Mouse (Mus musculus) spleen, adult 2 months (tissue): ENCODE results near the gene Slc6a2. TPM values are rescaled to one million over a fixed set of nuclear protein-coding genes. Genes with fewer than 3 reads are reported as not detected.

Experiments used
- DNase-seq, 2 experiments: peaks; one replicate each; pipeline versions ENCODE4 v3.0.0 to v3.0.0-alpha.2; 2012 to 2021; ENCODE audit warnings: low spot score in 2 of 2, low read depth in 1 of 2
- H3K27ac ChIP-seq: fragments of 200-500 bp; 2 replicates; pipeline ENCODE4 v1.5.1; 2012; ENCODE audit warnings: low read length, inconsistent platforms; ENCODE audit not compliant: insufficient read depth
- H3K27me3 ChIP-seq: fragments of 200-500 bp; 2 replicates; pipeline ENCODE4 v1.6.1; 2012; ENCODE audit warnings: mild to moderate bottlenecking, moderate library complexity, low read length, inconsistent platforms; ENCODE audit not compliant: control insufficient read depth, insufficient read depth
- H3K36me3 ChIP-seq: fragments of 200-500 bp; 2 replicates; pipeline ENCODE4 v1.6.1; 2012; ENCODE audit warnings: mild to moderate bottlenecking, low read length, inconsistent platforms; ENCODE audit not compliant: control insufficient read depth, insufficient read depth
- H3K4me1 ChIP-seq: fragments of 200-500 bp; 2 replicates; pipeline ENCODE4 v1.6.1; 2011; ENCODE audit warnings: inconsistent platforms; ENCODE audit not compliant: control insufficient read depth, insufficient read depth, insufficient read length
- H3K4me3 ChIP-seq: fragments of 200-500 bp; 2 replicates; pipeline ENCODE4 v1.5.1; 2011; ENCODE audit warnings: mild to moderate bottlenecking, inconsistent platforms; ENCODE audit not compliant: insufficient read depth, insufficient read length; ENCODE audit errors: extremely low read depth
- CTCF ChIP-seq: fragments of 200-500 bp; IDR thresholded peaks from 2 replicates; pipeline ENCODE4 v1.5.1; 2011; ENCODE audit warnings: mild to moderate bottlenecking, inconsistent platforms; ENCODE audit not compliant: insufficient read depth, insufficient read length, insufficient replicate concordance; ENCODE audit errors: extremely low read depth
- POLR2A ChIP-seq: fragments of 200-500 bp; IDR thresholded peaks from 2 replicates; pipeline ENCODE4 v1.6.1; 2011; ENCODE audit warnings: low read depth, low read length, inconsistent platforms
- WGBS: fragments of 180-500 bp; shearing (Covaris S2); methylation state at CpG from one replicate; pipeline ENCODE4 v1.1.7; 2018; 5-methylcytosine and 5-hydroxymethylcytosine counted together
- polyA plus RNA-seq: library from polyadenylated mRNA; depleted of rRNA; stranded (reverse); fragments of >200 nt; gene quantifications from 2 replicates; pipeline ENCODE4 v1.2.3, GENCODE M21; 2012; rRNA removed

The Slc6a2 gene
- polyA plus RNA-seq, 1 experiment: 0.01 TPM

DNA sequence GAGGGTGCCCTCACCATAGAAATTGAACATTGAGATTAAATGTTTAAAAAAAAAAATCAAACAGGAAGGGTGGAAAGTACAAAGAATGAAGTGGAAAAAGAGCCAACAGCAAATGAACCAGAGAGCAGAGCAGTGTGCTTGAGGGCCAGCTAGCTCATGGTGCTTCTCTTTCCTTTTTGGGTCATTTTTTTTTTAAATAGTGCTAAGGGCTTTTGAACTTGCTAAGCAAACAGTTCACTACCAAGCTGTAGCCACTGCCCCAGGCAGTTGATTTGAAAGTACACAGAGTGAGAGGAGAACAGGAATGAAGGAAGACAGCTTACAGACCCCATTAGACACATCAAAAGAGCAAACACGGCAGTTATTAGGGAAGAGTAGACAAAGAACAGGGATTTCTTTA is 83.2 kb downstream of the Slc6a2 start:
- 71% methylated on average over 1 of the region's 1 CpGs for WGBS
- no peak for DNase-seq

DNA sequence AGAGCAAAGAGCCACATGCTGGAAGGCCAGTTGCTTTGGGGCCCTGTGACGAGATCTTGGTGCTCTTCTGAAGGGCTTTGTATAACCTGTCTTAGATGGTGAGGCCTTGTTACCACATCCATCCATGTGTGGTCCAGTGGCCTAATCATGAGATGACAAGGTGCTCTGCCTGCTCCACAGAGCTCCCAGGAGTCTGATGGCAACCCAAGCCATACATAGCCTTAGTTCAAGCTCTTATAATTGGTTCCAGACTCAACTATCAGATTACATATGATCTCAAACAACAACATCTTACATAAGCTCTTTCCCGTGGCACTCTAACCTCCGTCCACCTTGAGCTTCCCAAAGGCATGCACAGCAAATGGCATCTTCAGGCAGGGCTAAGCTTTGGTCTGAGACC is 88.2 kb downstream of the Slc6a2 start, which contains the start of gene Ces1a:
Gene Ces1a (minus strand): TSS at position 101 of the 400 bp plus-strand sequence.
- WGBS: 87% methylated on average over 3 of the region's 3 CpGs
- no peak within 1 kb of the TSS for H3K27ac ChIP-seq
- H3K36me3 ChIP-seq: no peaks in the 10 kb centered on the region
- no peak for DNase-seq
- TF ChIP-seq POLR2A (no peak), CTCF (no peak)
- no peaks in the 10 kb centered on the region for H3K4me1 ChIP-seq
- H3K27me3 ChIP-seq: no peaks in the 10 kb centered on the region
- no peak within 1 kb of the TSS for H3K4me3 ChIP-seq

More for the DNA sequence above, 83.2 kb downstream of the Slc6a2 start:
- Histone ChIP-seq H3K27me3 (no peaks in the 10 kb centered on the region), H3K4me3 (no peak overlapping the region), H3K27ac (no peak overlapping the region), H3K36me3 (no peaks in the 10 kb centered on the region), H3K4me1 (no peaks in the 10 kb centered on the region)
- TF ChIP-seq POLR2A (no peak), CTCF (no peak)

- TF ChIP-seq CTCF (no peak), POLR2A (no peak)
- WGBS: 63% methylated on average over 4 of the region's 4 CpGs
- no peak for DNase-seq
Observed at GRCm38 (mm10) chr8:93048510-93049416, 88.9 kb downstream of the Slc6a2 start.

More at GRCm38 (mm10) chr8:93048510-93049416, 88.9 kb downstream of the Slc6a2 start:
- Histone ChIP-seq H3K27me3 (no peaks in the 10 kb centered on the region), H3K4me3 (no peak overlapping the region), H3K27ac (no peak overlapping the region), H3K36me3 (no peaks in the 10 kb centered on the region), H3K4me1 (no peaks in the 10 kb centered on the region)

Other genes starting within 250 kb of the Slc6a2 start
- 14.2 and 18.3 TPM in 2 replicates for gene Mmp2, start 132.8 kb upstream of the Slc6a2 start, polyA plus RNA-seq
- 9.2 and 11.2 TPM in 2 replicates for gene Lpcat2, start 104.7 kb upstream of the Slc6a2 start, polyA plus RNA-seq
- gene Capns2, start 58.7 kb upstream of the Slc6a2 start, polyA plus RNA-seq: 0.14 and 0.49 TPM in 2 replicates
- gene Ces1a, start 88.1 kb downstream of the Slc6a2 start, polyA plus RNA-seq: not detected in 2 replicates
- not detected in 2 replicates for gene Ces1b, start 119.9 kb downstream of the Slc6a2 start, polyA plus RNA-seq
- 0.06 and 0.12 TPM in 2 replicates for gene Ces1c, start 171.2 kb downstream of the Slc6a2 start, polyA plus RNA-seq
- 2.1 and 3.6 TPM in 2 replicates for gene Ces1d, start 237.8 kb downstream of the Slc6a2 start, polyA plus RNA-seq